In the genomic region with DNA sequence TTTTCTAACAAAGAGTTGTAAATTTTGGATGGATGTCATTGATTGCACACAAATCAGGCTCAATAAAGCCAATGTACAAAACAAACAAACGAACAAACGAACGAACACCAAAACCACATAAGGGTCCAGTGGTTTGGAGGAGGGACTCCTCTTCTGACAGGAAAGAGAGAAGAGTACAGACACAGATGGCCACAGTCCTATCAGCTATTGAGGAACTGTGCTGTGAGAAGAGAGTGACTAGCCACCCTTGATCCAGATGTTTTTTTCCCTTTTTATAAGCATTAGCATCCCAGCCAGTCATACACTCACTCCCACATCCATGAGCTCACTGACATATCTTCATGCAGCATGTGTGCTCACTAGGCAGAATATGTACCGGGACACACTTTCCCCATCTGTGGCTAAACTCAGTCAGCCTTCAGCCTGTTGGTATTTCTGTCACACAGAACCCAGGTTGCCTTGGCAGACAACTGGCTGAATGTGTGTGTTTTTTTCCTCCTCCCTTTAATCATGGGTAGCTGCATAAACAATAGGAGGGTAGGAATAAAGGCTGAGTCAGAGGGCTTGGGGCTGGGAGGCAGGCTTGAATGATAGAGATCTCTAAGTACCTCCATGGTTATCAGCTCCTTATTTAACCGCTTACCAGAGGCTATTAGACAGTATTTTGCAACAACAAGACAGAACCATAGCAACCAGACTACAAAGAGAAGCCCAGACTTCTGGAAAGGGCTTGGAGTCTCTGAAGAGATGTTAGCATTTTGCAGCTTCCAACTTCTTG, we compare ENCODE assay signal across 9 mouse cellular contexts.
DNase-seq lines count a peak whose midpoint lies in the region; ATAC-seq and TF ChIP-seq lines count a peak whose summit lies in the region.
"Had no signal": no experiment of that assay in that cellular context is flagged by ENCODE, and none has a peak within 500 bp of the region (broad histone marks: within the 10 kb centered on the region; RNA-seq: fewer than 3 reads in every experiment).

No protein-coding gene starts in this region.

- no peaks in the 10 kb centered on the region for H3K4me1 ChIP-seq in embryonic facial prominence, embryonic 11.5 days (ENCODE audit: control insufficient read depth, insufficient read depth, low read length)
- H3K4me1 ChIP-seq in embryonic facial prominence, embryonic 10.5 days = no peaks in the 10 kb centered on the region
- peaks cover 13% of the 10 kb centered on the region for H3K4me1 ChIP-seq in lung, adult 2 months (ENCODE audit: control insufficient read depth, insufficient read depth, low read length)
- H3K4me1 ChIP-seq in stomach, embryonic 15.5 days = no peaks in the 10 kb centered on the region
- H3K4me1 ChIP-seq: limb, embryonic 12.5 days had no signal

- no peaks in the 10 kb centered on the region for H3K36me3 ChIP-seq in embryonic facial prominence, embryonic 11.5 days (replicated peaks; ENCODE audit: control insufficient read depth, insufficient read depth, low read depth, low read length)
- H3K36me3 ChIP-seq in embryonic facial prominence, embryonic 10.5 days (replicated peaks) = no peaks in the 10 kb centered on the region
- no peaks in the 10 kb centered on the region for H3K36me3 ChIP-seq in stomach, embryonic 15.5 days
- H3K36me3 ChIP-seq: limb, embryonic 12.5 days had no signal

- no peaks in the 10 kb centered on the region for H3K27me3 ChIP-seq in embryonic facial prominence, embryonic 11.5 days (ENCODE audit: control insufficient read depth, insufficient read depth, low read length)
- H3K27me3 ChIP-seq in embryonic facial prominence, embryonic 10.5 days (replicated peaks; ENCODE audit: low read depth, poor library complexity, severe bottlenecking) = peaks cover 99% of the 10 kb centered on the region
- no peaks in the 10 kb centered on the region for H3K27me3 ChIP-seq in stomach, embryonic 15.5 days (replicated peaks)

- ATAC-seq in embryonic facial prominence, embryonic 11.5 days (replicated peaks; ENCODE audit: insufficient number of reproducible peaks, low FRiP score, low TSS enrichment, low read depth) = no peak
- ATAC-seq in stomach, embryonic 15.5 days (ENCODE audit: insufficient read depth, low FRiP score, low read depth) = peak; percentile 31; the same call in 1 of the 2 replicates

- no peak overlapping the region for H3K27ac ChIP-seq in embryonic facial prominence, embryonic 11.5 days (replicated peaks; ENCODE audit: low read depth, low read length)
- H3K27ac ChIP-seq in embryonic facial prominence, embryonic 10.5 days (replicated peaks) = no peak overlapping the region
- peak overlapping the region; percentile 31; the same call in 1 of the 2 replicates for H3K27ac ChIP-seq in stomach, embryonic 15.5 days
- H3K27ac ChIP-seq: limb, embryonic 12.5 days had no signal

- H3K9me3 ChIP-seq in embryonic facial prominence, embryonic 11.5 days (replicated peaks; ENCODE audit: control insufficient read depth, low read length) = no peaks in the 10 kb centered on the region
- no peaks in the 10 kb centered on the region for H3K9me3 ChIP-seq in embryonic facial prominence, embryonic 10.5 days
- no peaks in the 10 kb centered on the region for H3K9me3 ChIP-seq in stomach, embryonic 15.5 days
- H3K9me3 ChIP-seq: limb, embryonic 12.5 days had no signal

- no peak for TF ChIP-seq CTCF in lung, adult 2 months (IDR thresholded peaks at IDR 0.05; ENCODE audit: insufficient read depth, low read length)

- no peak overlapping the region for H3K9ac ChIP-seq in embryonic facial prominence, embryonic 11.5 days (replicated peaks; ENCODE audit: low read length)
- H3K9ac ChIP-seq in stomach, embryonic 15.5 days = no peak overlapping the region
- H3K9ac ChIP-seq: limb, embryonic 12.5 days had no signal

- WGBS in embryonic facial prominence, embryonic 11.5 days = 77% methylated on average over 5 of the region's 5 CpGs
- WGBS in embryonic facial prominence, embryonic 10.5 days = 80% methylated on average over 5 of the region's 5 CpGs
- 66% methylated on average over 5 of the region's 5 CpGs for WGBS in lung, adult 2 months
- WGBS in stomach, embryonic 15.5 days = 68% methylated on average over 5 of the region's 5 CpGs

- peak; percentile 18 for DNase-seq in embryonic facial prominence, embryonic 11.5 days (ENCODE audit: low spot score)
- no peak for DNase-seq in embryonic facial prominence, embryonic 10.5 days (ENCODE audit: low spot score)
- DNase-seq in lung, adult 18-20 months = peak; percentile 18 to 48
- no peak for DNase-seq in lung, postnatal 14 days
- peak; percentile 21 for DNase-seq in lung, adult 2 months
- DNase-seq in adrenal gland, adult (ENCODE audit: inconsistent age in 2 of 2, low spot score in 1 of 2) = no peak
- DNase-seq in ovary, adult 18-20 months (ENCODE audit: low spot score) = no peak

- no peak for TF ChIP-seq POLR2A in lung, adult 2 months (IDR thresholded peaks at IDR 0.05; ENCODE audit: borderline replicate concordance, extremely low read depth, low read depth, low read length)

- no peak overlapping the region for H3K4me2 ChIP-seq in embryonic facial prominence, embryonic 11.5 days (ENCODE audit: low read depth, low read length)
- H3K4me2 ChIP-seq in stomach, embryonic 15.5 days = no peak overlapping the region
- H3K4me2 ChIP-seq: limb, embryonic 12.5 days had no signal

- H3K4me3 ChIP-seq in embryonic facial prominence, embryonic 11.5 days (ENCODE audit: low read depth, low read length) = no peak overlapping the region
- no peak overlapping the region for H3K4me3 ChIP-seq in embryonic facial prominence, embryonic 10.5 days
- H3K4me3 ChIP-seq in lung, adult 2 months (replicated peaks; ENCODE audit: extremely low read depth, low read depth, low read length) = no peak overlapping the region
- no peak overlapping the region for H3K4me3 ChIP-seq in stomach, embryonic 15.5 days (replicated peaks)
- H3K4me3 ChIP-seq: limb, embryonic 12.5 days had no signal

Comparison
In these comparisons a context has a peak if more than half of its experiments do, and no peak if none do; other contexts are left out.
1. DNase-seq: peak in embryonic facial prominence, embryonic 11.5 days (single experiment), lung, adult 18-20 months (2 of 2) and lung, adult 2 months (single experiment); none in embryonic facial prominence, embryonic 10.5 days (single experiment), lung, postnatal 14 days (single experiment), adrenal gland, adult (0 of 2) and ovary, adult 18-20 months (single experiment).